Mouse (Mus musculus) spleen, postnatal 36 days (tissue): ENCODE data around the gene Sh2d3c.

Experiments used
- DNase-seq, 2 experiments: peaks; one replicate each; pipeline ENCODE4 v3.0.0; 2022; ENCODE audit warnings: low spot score in 2 of 2, mixed read lengths in 1 of 2

Gene Sh2d3c

DNA sequence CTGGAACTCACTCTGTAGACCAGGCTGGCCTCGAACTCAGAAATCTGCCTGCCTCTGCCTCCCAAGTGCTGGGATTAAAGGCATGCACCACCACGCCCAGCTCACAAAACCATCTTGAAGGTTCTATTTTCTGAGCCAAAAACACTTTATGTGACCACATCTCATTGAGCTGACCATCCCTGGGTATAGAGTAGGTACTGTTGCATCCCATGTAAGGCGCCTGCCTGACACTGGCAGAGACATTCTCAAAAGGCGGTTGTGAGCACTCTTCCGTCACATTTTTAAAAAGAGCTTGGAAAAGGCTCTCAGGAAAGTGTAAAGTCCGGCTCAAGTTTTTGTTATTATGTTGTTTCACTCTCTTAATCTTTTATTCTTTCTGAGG is 35.8 kb downstream of the Sh2d3c start:
- DNase-seq, result no peak

DNA sequence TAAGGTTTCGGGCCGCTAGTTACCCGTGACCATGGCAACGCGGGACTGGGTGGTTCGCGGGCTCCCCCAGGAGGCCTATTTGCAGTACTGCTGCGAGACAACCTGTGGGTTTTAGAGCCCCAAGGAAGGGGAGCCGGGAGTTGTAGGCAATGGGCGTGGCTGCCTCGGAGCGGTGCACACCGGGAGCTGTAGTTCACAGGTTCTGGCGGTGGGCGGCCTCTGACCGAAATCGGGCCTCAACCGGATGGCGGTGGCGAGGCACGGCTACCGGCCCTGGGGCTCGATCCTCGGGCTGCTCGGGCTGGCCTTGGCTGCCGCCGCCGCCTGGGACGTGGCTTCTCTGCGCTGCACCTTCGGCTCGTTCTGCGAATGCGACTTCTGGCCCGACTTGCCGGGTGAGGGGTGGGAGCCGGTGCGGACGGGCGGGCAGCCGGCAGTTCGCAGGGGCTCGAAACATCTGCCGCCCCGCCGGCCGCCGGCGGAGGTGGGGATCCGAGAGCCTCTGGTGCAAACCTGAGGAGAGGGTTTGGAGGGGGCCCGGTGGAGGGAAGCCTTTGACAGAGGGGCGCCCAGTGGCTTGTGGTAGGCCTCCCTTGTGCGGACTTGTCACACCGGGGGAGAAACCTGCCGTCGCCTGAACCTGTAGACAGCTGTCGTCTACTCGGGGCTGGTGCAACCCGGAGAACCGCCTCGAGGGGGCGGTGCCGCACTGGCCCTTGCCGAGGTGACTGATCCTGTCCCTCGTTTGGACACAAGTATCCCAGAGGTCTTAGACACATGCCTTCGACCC is 36.4 kb downstream of the Sh2d3c start, which contains the start of gene Tor2a:
Gene Tor2a (plus strand): TSS at position 179 of the 790 bp plus-strand sequence.
- peak; percentile 98 for DNase-seq

DNA sequence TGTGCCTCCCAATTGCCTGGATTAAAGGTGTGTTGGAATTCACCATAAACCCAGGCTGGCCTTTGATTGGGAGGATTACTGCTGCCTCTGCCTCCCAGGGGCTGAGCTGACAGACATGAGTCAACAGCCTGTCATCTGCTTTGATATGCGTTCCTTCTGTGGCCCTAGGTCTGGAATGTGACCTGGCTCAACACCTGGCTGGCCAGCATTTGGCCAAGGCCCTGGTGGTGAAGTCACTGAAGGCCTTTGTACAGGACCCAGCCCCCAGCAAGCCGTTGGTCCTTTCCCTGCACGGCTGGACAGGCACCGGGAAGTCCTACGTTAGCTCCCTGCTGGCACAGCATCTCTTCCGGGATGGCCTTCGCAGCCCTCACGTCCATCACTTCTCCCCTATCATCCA is 37.6 kb downstream of the Sh2d3c start:
- no peak for DNase-seq

- DNase-seq, result no peak
Measured at GRCm38 (mm10) chr2:32759001-32759400, 38.1 kb downstream of the Sh2d3c start.

- DNase-seq, result no peak
Measured at GRCm38 (mm10) chr2:32761361-32761760, 40.5 kb downstream of the Sh2d3c start.

GRCm38 (mm10) chr2:32761859-32762258 is 41.0 kb downstream of the Sh2d3c start:
- DNase-seq, result no peak

DNA sequence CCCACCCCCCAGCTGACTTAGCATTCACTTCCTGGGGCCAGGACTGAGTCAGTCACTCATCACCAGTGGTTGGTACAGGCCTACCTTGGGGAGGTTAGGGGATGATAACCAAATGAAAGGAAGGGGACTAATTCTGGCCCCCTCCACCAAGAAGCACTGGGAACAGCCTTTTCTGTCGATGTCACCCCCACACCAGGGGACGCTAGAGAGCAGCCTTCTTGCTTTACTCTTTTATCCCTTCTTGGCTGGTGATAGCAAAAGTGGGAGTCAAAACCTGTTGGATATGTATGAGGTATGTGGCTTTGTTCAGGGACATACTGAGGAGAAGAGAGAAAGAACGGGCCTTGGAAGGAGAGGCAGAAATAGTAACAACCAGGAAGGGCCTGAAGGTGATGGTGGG is 42.5 kb downstream of the Sh2d3c start:
- no peak for DNase-seq

DNA sequence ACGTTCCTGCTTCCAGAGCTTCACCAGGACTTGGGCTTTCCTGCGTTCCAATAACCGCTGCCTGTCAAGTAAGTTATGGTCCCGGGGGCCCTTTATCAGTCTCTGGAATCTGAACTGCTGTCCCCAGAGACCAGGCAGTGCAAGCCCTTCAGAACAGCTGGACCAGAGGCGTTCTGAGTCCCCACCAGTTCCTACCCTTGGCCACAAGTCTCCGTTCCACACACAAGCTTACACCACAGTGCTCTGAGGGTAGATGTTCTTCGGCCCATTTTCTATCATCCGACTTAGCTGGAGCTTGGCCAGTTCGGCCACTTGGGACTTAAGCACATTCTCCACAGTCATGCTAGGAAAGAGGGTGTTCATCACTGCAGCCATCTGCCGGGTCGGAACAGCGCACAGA is 46.4 kb downstream of the Sh2d3c start:
- no peak for DNase-seq

DNA sequence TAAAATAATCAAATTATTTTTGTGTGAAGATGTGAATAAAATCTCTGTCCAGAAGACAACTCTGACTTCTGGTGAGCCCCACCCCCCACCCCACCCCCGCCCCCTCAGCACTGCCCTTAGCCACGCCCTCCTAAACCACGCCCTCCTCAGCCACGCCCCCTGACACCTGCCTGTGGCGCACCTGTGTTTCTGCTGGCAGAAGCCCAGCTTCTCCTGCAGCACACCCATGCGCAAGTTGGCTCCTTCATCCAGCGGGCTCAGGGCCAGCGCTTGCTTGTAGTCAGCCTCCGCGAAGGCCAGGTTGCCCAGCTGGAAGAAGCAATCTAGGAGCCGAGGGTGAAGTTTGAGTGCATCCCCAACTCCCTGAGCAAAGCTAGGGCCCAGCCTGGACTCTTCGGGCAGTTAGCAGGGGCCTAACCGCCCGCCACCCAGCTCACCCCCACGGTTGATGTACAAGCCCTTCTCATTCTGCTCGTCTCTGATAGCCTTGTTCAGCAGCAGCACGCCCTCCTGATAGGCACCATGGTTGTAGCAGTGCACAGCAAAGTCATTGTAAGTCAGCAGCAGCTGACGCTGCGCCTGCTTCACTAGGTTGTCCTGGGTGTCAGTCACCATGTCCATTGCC is 47.9 kb downstream of the Sh2d3c start:
- DNase-seq, result no peak

DNA sequence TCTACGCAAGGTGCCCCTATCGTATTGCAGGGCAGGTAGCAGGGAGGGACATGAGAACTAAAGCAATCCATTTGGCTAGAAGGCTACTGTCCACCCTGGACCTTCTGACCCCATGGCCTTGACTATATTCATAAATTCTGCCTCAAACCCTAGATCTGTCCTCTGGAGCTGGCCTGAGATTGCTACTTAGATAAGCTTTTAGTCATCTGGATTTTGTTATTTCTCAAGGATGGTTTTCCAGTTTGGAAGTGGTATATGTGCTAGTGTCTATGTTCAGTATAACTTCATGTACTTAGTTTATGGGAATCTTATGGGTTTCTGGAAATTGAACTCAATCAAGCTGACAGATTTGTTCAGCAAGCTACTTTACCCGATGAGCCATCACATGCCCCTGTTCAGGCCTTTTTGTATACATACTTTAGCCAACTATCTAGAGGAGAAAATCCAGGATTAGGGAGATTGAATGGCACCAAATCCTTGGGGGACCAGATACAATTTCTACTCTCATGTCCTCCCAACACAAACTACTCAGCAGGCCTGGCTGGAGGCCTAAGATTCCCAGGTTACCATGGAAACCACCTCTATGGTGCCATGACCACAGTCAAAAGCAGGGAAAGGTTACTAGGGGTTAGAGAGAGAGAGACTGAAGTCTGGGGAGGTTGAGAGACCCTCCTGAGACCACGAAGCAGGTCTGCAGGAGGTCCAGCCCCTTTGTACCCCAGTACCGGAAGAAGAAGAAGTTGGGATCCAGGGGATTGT is 48.7 kb downstream of the Sh2d3c start:
- no peak for DNase-seq

- no peak for DNase-seq
Measured at GRCm38 (mm10) chr2:32771886-32772285, 51.0 kb downstream of the Sh2d3c start.

- DNase-seq, result no peak
Measured at GRCm38 (mm10) chr2:32772626-32773279, 51.9 kb downstream of the Sh2d3c start.

DNA sequence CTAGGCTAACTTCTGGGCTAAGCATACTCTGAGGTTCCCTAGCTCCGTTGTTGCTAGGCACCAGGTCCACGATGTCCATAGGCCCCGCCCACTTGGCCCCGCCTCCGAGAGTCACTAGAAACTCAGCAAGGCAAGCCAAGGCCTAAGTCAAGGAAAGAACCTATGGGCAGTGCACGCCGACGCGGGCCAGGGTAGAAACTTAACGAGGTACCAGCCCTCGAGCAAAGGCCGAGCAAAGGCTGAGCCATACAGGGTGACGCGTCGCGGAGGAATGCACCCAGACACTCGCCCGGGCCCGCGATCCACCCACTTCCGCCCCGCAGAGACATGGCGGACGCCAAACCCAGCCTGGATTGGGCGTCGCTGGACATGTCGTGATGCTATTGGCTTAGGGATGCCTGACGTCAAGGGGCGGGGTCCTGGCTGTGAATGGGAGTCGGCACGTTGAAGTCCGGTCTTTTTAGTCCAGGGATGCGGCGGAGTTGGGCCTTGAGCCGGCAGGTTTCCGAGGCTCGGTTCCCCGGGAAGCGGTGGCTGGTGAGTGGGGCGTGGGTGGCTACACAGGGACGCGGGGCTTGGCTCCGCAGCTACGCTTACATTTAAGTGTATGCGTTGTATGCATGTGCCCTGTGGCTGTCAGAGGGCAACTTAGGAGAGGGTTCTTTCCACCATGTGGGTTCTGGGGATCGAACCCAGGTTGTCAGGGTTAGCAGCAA is 54.7 kb downstream of the Sh2d3c start, which contains the start of the genes Ttc16 and Ptrh1:
Gene Ttc16 (minus strand): TSS at position 275 of the 716 bp plus-strand sequence.
Gene Ptrh1 (plus strand): TSS at position 428 of the 716 bp plus-strand sequence.
- peak; percentile 95 to 96 for DNase-seq

DNA sequence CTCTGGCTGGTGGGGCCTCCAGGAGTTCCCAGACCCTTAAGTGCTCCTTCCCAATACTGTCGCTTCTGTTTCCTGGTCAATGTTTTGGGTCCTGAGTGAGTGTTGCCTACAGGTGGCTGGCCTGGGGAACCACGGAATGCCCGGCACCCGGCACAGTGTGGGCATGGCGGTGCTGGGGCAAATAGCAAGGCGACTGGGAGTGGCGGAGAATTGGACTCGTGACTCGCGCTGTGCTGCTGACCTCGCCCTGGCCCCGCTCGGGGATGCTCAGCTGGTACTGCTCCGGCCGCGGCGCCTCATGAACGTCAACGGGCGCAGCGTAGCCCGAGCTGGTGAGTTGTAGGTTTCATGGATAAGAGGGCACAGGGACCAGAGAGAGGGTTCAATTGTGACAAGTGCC is 55.3 kb downstream of the Sh2d3c start:
- no peak for DNase-seq

DNA sequence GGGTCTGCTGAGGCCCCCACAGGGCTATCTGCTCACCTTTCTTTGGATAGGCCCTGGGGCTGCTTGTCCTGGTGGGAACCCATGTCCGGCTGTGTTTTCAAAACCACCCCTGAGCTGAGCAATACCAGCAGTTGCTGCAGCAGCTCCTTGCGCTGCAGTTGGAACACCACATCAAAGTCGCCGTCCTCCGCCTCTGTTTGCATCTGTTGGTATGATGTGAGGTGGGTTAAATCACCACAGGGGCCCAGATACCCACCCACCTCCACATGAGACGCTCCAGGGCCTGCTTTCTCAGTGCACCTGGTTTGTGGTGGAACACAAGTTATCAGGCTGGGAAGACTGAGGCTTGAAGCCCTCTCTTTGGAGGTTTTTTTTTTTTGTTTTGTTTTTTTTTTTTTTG is 57.2 kb downstream of the Sh2d3c start:
- DNase-seq, result no peak

GRCm38 (mm10) chr2:32779131-32779530 is 58.3 kb downstream of the Sh2d3c start:
- peak; percentile 38 to 41 for DNase-seq

DNA sequence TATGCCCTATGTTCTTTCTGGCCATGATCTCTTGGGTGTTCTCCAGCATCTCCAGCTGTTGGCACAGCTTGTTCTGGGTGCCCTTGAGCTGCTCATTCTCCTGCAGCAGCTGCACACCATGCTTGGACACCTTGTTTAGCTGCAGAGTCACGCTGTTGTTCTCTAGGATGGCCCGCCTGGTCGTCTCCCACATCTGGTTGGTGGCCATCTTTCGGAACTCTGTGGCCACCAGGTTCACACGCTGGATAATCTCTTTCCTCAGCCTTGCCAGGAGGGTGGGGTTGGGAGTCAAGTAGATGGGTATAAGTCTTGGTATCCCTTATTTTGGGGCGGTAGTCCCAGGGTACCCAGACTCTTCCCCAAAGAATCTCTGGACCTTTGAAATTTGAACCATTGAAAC is 58.9 kb downstream of the Sh2d3c start:
- DNase-seq, result no peak

DNA sequence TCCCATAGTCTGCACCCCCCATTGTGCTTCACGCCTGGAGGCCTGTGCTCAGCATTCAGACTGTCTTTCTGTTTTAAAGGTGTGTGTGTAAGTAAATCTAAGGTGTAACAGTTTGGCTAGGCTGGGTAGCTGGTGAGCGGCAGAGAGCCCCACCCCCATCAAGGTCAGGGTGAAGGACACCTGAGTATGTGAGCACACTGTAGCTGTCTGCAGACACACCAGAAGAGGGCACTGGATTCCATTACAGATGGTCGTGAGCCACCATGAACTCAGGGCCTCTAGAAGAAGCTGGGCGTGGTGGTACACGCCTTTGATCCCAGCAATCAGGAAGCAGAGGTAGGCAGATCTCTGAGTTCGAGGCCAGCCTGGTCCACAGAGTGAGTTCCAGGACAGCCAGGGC is 60.9 kb downstream of the Sh2d3c start:
- no peak for DNase-seq

DNA sequence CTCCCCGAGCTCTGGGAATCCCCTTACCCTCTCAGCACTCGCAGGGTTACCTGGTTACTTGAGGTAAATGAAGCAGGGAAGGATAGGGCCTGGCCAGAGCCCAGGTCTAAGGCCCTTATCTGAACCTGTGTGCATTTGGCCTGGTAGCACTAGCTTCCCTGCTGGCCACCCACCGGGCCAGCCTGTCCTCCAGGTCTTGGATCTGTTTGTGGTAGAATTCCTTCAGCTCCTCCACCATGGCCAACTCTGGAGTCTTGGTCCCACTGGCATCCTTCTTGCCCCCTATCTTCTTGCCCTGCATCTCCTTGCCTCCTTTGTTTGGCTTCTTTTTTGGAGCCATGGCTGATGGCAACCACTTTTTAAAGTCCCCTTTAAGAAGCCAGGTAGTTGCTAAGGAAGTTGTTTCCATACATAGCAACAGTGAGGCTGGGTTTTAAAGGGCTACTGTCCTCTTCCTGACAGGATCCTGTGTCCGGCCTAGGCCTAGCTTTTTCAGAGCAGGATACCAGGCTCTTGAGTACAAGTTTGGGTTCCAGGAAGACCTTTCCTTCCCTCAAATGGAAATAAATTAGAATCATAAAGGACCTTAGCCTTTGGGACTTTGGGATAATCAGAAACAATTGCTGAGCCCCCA is 63.3 kb downstream of the Sh2d3c start, which contains the start of gene Cfap157:
Gene Cfap157 (minus strand): TSS at position 381 of the 634 bp plus-strand sequence.
- no peak for DNase-seq

- DNase-seq, result no peak
Measured at GRCm38 (mm10) chr2:32787176-32787575, 66.3 kb downstream of the Sh2d3c start.

DNA sequence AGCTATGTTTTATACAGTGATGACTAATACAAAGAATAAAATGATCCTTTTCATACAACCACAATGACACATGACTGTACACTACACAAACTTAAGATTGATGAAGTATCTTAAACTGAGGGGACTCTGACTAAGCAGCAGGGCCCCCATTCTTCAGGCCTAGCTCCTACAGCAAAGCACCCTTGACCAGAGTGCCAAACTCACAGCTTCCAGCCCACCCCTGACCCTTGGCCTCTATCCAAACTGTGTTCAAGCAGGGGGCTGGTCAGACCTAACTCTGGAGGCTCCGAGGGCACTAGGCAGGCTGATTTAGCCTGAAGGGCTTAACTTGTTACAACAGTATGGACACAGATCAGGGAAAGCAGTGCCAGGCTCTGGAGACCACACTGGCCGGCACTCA is 67.7 kb downstream of the Sh2d3c start:
- no peak for DNase-seq
